Mouse (Mus musculus) embryonic facial prominence, embryonic 11.5 days (tissue): ENCODE measurements around the gene Gpsm3. TPM values are rescaled to one million over a fixed set of nuclear protein-coding genes. Genes with fewer than 3 reads are reported as not detected.

Source experiments
- ATAC-seq: fragments of 200-750 bp; cut with Nextera tagmentation; replicated peaks from 2 replicates; pipeline ENCODE4 v1.8.0; 2017; ENCODE audit warnings: low read depth; ENCODE audit not compliant: insufficient number of reproducible peaks, low FRiP score, low TSS enrichment
- DNase-seq: peaks from one replicate; pipeline ENCODE4 v3.0.0-alpha.2; 2015; ENCODE audit warnings: low spot score
- H3K27ac ChIP-seq: fragments of 300-500 bp; sonication (generic); replicated peaks from 2 replicates; pipeline ENCODE4 v1.5.1; 2014; ENCODE audit warnings: mild to moderate bottlenecking, low read depth, low read length, control low read depth
- H3K27me3 ChIP-seq: fragments of 300-500 bp; sonication (generic); 2 replicates; pipeline ENCODE4 v1.6.1; 2014; ENCODE audit warnings: mild to moderate bottlenecking, low read length, moderate library complexity, mixed read lengths; ENCODE audit not compliant: control insufficient read depth, insufficient read depth
- H3K36me3 ChIP-seq: fragments of 300-500 bp; sonication (generic); replicated peaks from 2 replicates; pipeline ENCODE4 v1.6.1; 2014; ENCODE audit warnings: low read depth, mild to moderate bottlenecking, low read length, moderate library complexity, mixed read lengths; ENCODE audit not compliant: control insufficient read depth, insufficient read depth
- H3K4me1 ChIP-seq: fragments of 300-500 bp; sonication (generic); 2 replicates; pipeline ENCODE4 v1.6.1; 2014; ENCODE audit warnings: low read length, mixed read lengths; ENCODE audit not compliant: control insufficient read depth, insufficient read depth
- H3K4me2 ChIP-seq: fragments of 300-500 bp; sonication (generic); 2 replicates; pipeline ENCODE4 v1.6.1; 2014; ENCODE audit warnings: low read depth, mild to moderate bottlenecking, control low read depth, low read length, moderate library complexity
- H3K4me3 ChIP-seq: fragments of 300-500 bp; sonication (generic); 2 replicates; pipeline ENCODE4 v1.5.1; 2014; ENCODE audit warnings: low read depth, low read length, control low read depth
- H3K9ac ChIP-seq: fragments of 300-500 bp; sonication (generic); replicated peaks from 2 replicates; pipeline ENCODE4 v1.6.1; 2014; ENCODE audit warnings: mild to moderate bottlenecking, control low read depth, low read length
- H3K9me3 ChIP-seq: fragments of 300-500 bp; sonication (generic); replicated peaks from 2 replicates; pipeline ENCODE4 v1.6.1; 2016; ENCODE audit warnings: mild to moderate bottlenecking, low read length, inconsistent platforms, mixed read lengths; ENCODE audit not compliant: control insufficient read depth
- WGBS: fragments of 180-500 bp; shearing (Covaris S2); extraction: QIAGEN DNeasy Blood & Tissue Kit; methylation state at CpG from one replicate; pipeline ENCODE4 v1.1.7; 2014; 5-methylcytosine and 5-hydroxymethylcytosine counted together
- polyA plus RNA-seq: library from polyadenylated mRNA; unstranded; fragments of >200 nt; fragmentation: Nextera tagmentation; extraction: Ambion mirVana; gene quantifications from 2 replicates; pipeline ENCODE4 v1.2.1, GENCODE M21; 2014

The Gpsm3 gene
- polyA plus RNA-seq, 1 experiment from 2014 or later, result 5.5 TPM

- WGBS, result 84% methylated on average over 12 of the region's 12 CpGs
- no peak for ATAC-seq
- H3K27ac ChIP-seq, result no peak overlapping the region
- no peaks in the 10 kb centered on the region for H3K9me3 ChIP-seq
- DNase-seq, result no peak
- peaks cover 4% of the 10 kb centered on the region for H3K4me1 ChIP-seq
- H3K4me2 ChIP-seq, result no peak overlapping the region; the same call in 1 of the 2 replicates
- H3K27me3 ChIP-seq, result no peaks in the 10 kb centered on the region
- H3K4me3 ChIP-seq, result no peak overlapping the region
- no peaks in the 10 kb centered on the region for H3K36me3 ChIP-seq
- no peak overlapping the region; the same call in 1 of the 2 replicates for H3K9ac ChIP-seq
These were observed 7.1 kb upstream of the Gpsm3 start for GRCm38 (mm10) chr17:34582528-34582927.

DNA sequence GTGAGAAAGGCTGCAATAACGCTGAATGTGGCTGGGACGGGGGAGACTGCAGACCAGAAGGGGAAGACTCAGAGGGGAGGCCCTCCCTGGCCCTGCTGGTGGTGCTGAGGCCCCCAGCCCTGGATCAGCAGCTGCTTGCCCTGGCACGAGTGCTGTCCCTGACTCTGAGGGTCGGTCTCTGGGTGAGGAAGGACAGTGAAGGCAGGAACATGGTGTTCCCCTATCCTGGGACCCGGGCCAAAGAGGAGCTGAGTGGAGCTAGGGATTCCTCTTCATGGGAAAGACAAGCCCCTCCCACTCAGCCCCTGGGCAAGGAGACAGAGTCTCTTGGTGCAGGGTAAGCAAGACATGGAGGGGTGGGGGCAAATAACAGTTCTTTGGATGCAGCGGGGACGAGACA, 6.2 kb upstream of the Gpsm3 start:
- H3K4me2 ChIP-seq, result no peak overlapping the region
- no peaks in the 10 kb centered on the region for H3K36me3 ChIP-seq
- no peak for DNase-seq
- no peak overlapping the region for H3K9ac ChIP-seq
- no peak overlapping the region for H3K27ac ChIP-seq
- no peaks in the 10 kb centered on the region for H3K27me3 ChIP-seq
- H3K4me1 ChIP-seq, result peaks cover 8% of the 10 kb centered on the region
- no peak for ATAC-seq
- no peaks in the 10 kb centered on the region for H3K9me3 ChIP-seq
- WGBS, result 58% methylated on average over 7 of the region's 7 CpGs
- H3K4me3 ChIP-seq, result no peak overlapping the region

DNA sequence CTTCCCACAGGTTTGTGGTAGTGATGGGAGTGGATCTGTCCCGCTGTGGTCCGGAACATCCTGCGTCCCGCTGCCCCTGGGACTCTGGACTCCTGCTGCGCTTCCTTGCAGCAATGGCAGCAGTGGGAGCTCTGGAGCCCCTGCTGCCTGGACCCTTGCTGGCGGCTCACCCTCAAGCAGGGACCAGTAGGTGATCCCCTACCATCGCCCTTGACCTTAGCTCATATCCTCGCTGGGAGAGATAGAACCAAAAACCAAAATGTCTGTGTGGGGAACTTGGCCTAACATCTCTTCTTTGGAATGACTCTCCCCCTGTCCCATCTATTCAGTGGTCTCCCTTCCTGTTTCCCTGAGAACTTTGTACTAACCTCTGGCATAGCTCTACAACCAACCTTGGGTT, 5.8 kb upstream of the Gpsm3 start:
- DNase-seq (no peak), ATAC-seq (no peak)
- Histone ChIP-seq H3K9me3 (no peaks in the 10 kb centered on the region), H3K4me1 (peaks cover 8% of the 10 kb centered on the region), H3K36me3 (no peaks in the 10 kb centered on the region), H3K4me2 (no peak overlapping the region), H3K9ac (no peak overlapping the region), H3K27me3 (no peaks in the 10 kb centered on the region), H3K27ac (no peak overlapping the region), H3K4me3 (no peak overlapping the region)
- WGBS, result 76% methylated on average over 8 of the region's 8 CpGs

GRCm38 (mm10) chr17:34585121-34585520, 4.5 kb upstream of the Gpsm3 start:
- no peak for DNase-seq
- Histone ChIP-seq H3K27me3 (no peaks in the 10 kb centered on the region), H3K9ac (no peak overlapping the region), H3K4me2 (no peak overlapping the region), H3K27ac (no peak overlapping the region), H3K4me1 (peaks cover 13% of the 10 kb centered on the region), H3K36me3 (no peaks in the 10 kb centered on the region), H3K9me3 (no peaks in the 10 kb centered on the region), H3K4me3 (no peak overlapping the region)
- no peak for ATAC-seq
- WGBS, result 89% methylated on average over 8 of the region's 8 CpGs

DNA sequence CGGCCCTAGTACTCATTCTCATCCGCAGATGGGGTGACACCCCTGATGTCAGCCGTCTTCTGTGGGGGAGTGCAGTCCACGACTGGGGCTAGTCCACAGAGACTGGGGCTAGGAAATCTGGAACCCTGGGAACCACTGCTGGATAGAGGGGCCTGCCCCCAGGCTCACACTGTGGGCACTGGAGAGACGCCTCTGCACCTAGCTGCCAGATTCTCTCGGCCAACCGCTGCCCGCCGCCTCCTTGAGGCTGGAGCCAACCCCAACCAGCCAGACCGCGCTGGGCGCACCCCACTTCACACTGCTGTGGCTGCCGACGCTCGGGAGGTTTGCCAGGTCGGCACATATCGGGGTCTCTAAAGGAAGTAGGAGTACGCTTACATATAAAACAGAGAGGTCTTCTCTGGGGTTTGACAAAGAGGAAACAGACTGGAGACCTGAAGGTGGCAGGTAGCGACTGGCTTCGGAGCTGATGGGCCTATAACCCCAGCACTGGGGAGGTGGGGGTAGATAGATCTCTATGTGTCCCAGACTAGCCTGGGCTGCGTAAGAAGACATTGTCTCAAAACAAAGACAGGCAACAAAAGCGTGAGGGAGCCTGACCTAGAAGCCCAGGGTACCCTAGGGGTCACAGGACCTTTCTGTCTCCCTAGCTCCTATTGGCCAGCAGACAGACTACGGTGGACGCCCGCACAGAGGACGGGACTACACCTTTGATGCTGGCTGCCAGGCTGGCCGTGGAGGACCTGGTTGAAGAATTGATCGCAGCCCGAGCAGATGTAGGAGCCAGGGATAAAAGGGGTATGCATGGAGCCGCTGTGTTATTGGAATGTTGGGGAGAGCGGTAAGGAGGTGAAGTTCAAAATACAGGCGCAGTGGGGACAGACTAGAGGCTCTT, 3.5 kb upstream of the Gpsm3 start:
- no peaks in the 10 kb centered on the region for H3K27me3 ChIP-seq
- H3K36me3 ChIP-seq, result no peaks in the 10 kb centered on the region
- DNase-seq (peak; percentile 24), ATAC-seq (0 out of 2 replicates have a peak, but pooled peaks have one; percentile 0)
- 27% methylated on average over 32 of the region's 32 CpGs for WGBS
- peak overlapping the region; percentile 52 for H3K4me3 ChIP-seq
- H3K9me3 ChIP-seq, result no peaks in the 10 kb centered on the region
- peak overlapping the region; percentile 91 for H3K4me2 ChIP-seq
- peaks cover 22% of the 10 kb centered on the region for H3K4me1 ChIP-seq
- peak overlapping the region; percentile 95 for H3K27ac ChIP-seq
- peak overlapping the region; percentile 86 for H3K9ac ChIP-seq

GRCm38 (mm10) chr17:34586796-34587422, 2.7 kb upstream of the Gpsm3 start:
- ATAC-seq, result peak; percentile 74
- Histone ChIP-seq H3K4me3 (peak overlapping the region; percentile 52), H3K36me3 (no peaks in the 10 kb centered on the region), H3K4me1 (peaks cover 25% of the 10 kb centered on the region), H3K9me3 (no peaks in the 10 kb centered on the region), H3K27ac (peak overlapping the region; percentile 95), H3K9ac (peak overlapping the region; percentile 86), H3K4me2 (peak overlapping the region; percentile 91), H3K27me3 (no peaks in the 10 kb centered on the region)
- peak; percentile 95 for DNase-seq
- under 1% methylated on average over 37 of the region's 38 CpGs for WGBS

DNA sequence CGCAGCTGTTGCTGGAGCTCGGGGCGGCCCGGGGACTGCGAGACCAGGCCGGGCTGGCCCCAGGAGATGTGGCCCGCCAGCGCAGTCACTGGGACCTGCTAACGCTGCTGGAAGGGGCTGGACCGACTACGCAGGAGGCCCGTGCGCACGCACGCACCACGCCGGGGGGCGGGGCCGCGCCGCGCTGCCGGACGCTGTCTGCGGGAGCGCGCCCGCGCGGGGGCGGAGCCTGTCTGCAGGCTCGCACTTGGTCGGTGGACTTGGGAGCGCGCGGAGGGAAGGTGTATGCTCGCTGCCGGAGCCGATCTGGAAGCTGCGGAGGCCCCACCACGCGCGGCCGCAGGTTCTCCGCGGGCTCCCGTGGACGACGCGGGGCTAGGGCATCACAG, 2.2 kb upstream of the Gpsm3 start:
- Histone ChIP-seq H3K27ac (peak overlapping the region; percentile 95), H3K27me3 (no peaks in the 10 kb centered on the region), H3K36me3 (no peaks in the 10 kb centered on the region), H3K4me3 (peak overlapping the region; percentile 52), H3K4me1 (peaks cover 25% of the 10 kb centered on the region), H3K4me2 (peak overlapping the region; percentile 91), H3K9me3 (no peaks in the 10 kb centered on the region), H3K9ac (peak overlapping the region; percentile 86)
- under 1% methylated on average over 50 of the region's 50 CpGs for WGBS
- ATAC-seq (peak; percentile 81), DNase-seq (peak; percentile 96)

DNA sequence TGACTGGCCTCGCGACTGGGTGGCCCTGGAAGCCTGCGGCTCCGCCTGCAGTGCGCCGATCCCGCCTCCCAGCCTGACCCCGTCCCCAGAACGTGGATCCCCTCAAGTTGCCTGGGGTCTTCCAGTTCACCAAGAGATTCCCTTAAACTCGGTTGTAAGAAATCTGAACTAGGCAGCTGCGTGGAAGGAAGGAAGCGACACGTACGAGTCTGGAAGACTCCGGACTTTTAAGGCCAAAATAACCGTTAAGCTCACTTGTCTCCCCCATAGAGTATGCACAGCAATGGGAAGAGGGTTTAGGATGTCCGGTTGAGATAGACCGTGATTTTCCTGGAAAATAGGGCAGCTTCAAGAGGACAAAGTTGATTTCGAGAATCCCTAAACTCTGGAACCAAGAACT, 1.8 kb upstream of the Gpsm3 start:
- peak overlapping the region; percentile 91 for H3K4me2 ChIP-seq
- 6% methylated on average over 19 of the region's 19 CpGs for WGBS
- no peak for ATAC-seq
- H3K9me3 ChIP-seq, result no peaks in the 10 kb centered on the region
- peaks cover 25% of the 10 kb centered on the region for H3K4me1 ChIP-seq
- peak overlapping the region; percentile 95 for H3K27ac ChIP-seq
- H3K4me3 ChIP-seq, result peak overlapping the region; percentile 52
- H3K27me3 ChIP-seq, result no peaks in the 10 kb centered on the region
- H3K9ac ChIP-seq, result peak overlapping the region; percentile 86
- DNase-seq, result no peak
- H3K36me3 ChIP-seq, result no peaks in the 10 kb centered on the region
